Comparison of ENCODE assay signal across 8 mouse cellular contexts in genomic region chrY:1244421-1244820, GRCm38 (mm10). TPM values are rescaled to one million over a fixed set of nuclear protein-coding genes. Genes with fewer than 3 reads are reported as not detected.
DNase-seq lines count a peak whose midpoint lies in the region; ATAC-seq lines count a peak whose summit lies in the region.

No protein-coding gene starts in this region.

- H3K4me3 ChIP-seq in heart, embryonic 16.5 days (ENCODE audit: low read length), result peak overlapping the region; percentile 55
- H3K4me3 ChIP-seq in hindbrain, embryonic 12.5 days, result peak overlapping the region; percentile 37
- peak overlapping the region; percentile 52 for H3K4me3 ChIP-seq in midbrain, embryonic 10.5 days

- no peak for DNase-seq in heart, adult 11 months
- peak; percentile 29 for DNase-seq in MEL-GATA-1-ER (ENCODE audit: extremely low read depth, low read depth)
- no peak for DNase-seq in midbrain, embryonic 10.5 days (ENCODE audit: low spot score)
- no peak for DNase-seq in right cerebral cortex, postnatal 4 days
- DNase-seq in spleen, postnatal 10 days (ENCODE audit: low spot score in 2 of 2), result no peak
- no peak for DNase-seq in left cerebral cortex, postnatal 14 days (ENCODE audit: low spot score in 2 of 2)

- peak overlapping the region; percentile 50; the same call in 1 of the 2 replicates for H3K4me2 ChIP-seq in heart, embryonic 16.5 days (ENCODE audit: low read depth, low read length)
- H3K4me2 ChIP-seq in hindbrain, embryonic 12.5 days (replicated peaks), result peak overlapping the region; percentile 34

- H3K27ac ChIP-seq in heart, embryonic 16.5 days (ENCODE audit: low read length), result no peak overlapping the region
- no peak overlapping the region for H3K27ac ChIP-seq in hindbrain, embryonic 12.5 days
- peak overlapping the region; percentile 81; the same call in 1 of the 2 replicates for H3K27ac ChIP-seq in midbrain, embryonic 10.5 days (replicated peaks)

- H3K9ac ChIP-seq in heart, embryonic 16.5 days (ENCODE audit: low read length), result no peak overlapping the region
- no peak overlapping the region for H3K9ac ChIP-seq in hindbrain, embryonic 12.5 days

- WGBS in heart, embryonic 16.5 days, result 54% methylated on average over 5 of the region's 5 CpGs
- WGBS in hindbrain, embryonic 12.5 days, result 64% methylated on average over 5 of the region's 5 CpGs
- 73% methylated on average over 5 of the region's 5 CpGs for WGBS in midbrain, embryonic 10.5 days

- intact Hi-C loops in left cerebral cortex, postnatal 14 days (cut with DNase I), result no loop called here

- no peak for ATAC-seq in heart, embryonic 16.5 days (replicated peaks; ENCODE audit: extremely low read depth, insufficient read depth, low FRiP score)
- ATAC-seq in hindbrain, embryonic 12.5 days (ENCODE audit: low FRiP score), result no peak

- H3K4me1 ChIP-seq in heart, embryonic 16.5 days (ENCODE audit: control insufficient read depth, insufficient read depth, low read length), result no peaks in the 10 kb centered on the region
- no peaks in the 10 kb centered on the region for H3K4me1 ChIP-seq in hindbrain, embryonic 12.5 days
- no peaks in the 10 kb centered on the region for H3K4me1 ChIP-seq in midbrain, embryonic 10.5 days

- no peaks in the 10 kb centered on the region for H3K9me3 ChIP-seq in heart, embryonic 16.5 days (replicated peaks; ENCODE audit: control insufficient read depth, low read length)
- H3K9me3 ChIP-seq in hindbrain, embryonic 12.5 days (replicated peaks), result no peaks in the 10 kb centered on the region
- H3K9me3 ChIP-seq in midbrain, embryonic 10.5 days (replicated peaks), result no peaks in the 10 kb centered on the region

- H3K27me3 ChIP-seq in heart, embryonic 16.5 days (ENCODE audit: control insufficient read depth, insufficient read depth, low read length), result no peaks in the 10 kb centered on the region
- H3K27me3 ChIP-seq in hindbrain, embryonic 12.5 days, result no peaks in the 10 kb centered on the region
- H3K27me3 ChIP-seq in midbrain, embryonic 10.5 days (ENCODE audit: low read depth, poor library complexity, severe bottlenecking), result no peaks in the 10 kb centered on the region

- no peaks in the 10 kb centered on the region for H3K36me3 ChIP-seq in heart, embryonic 16.5 days (ENCODE audit: control insufficient read depth, insufficient read depth)
- H3K36me3 ChIP-seq in hindbrain, embryonic 12.5 days, result no peaks in the 10 kb centered on the region
- H3K36me3 ChIP-seq in midbrain, embryonic 10.5 days, result no peaks in the 10 kb centered on the region

RNA-seq across cellular contexts. Expression of gene Uty, which starts 1.1 kb away (rescaled TPM):
- polyA plus RNA-seq in heart, embryonic 16.5 days (2015; fragmentation: Nextera tagmentation; extraction: Ambion mirVana), result 5.4 and 8.1 TPM in 2 replicates
- 16.5 and 18.9 TPM in 2 replicates for polyA plus RNA-seq in hindbrain, embryonic 12.5 days (2016; fragmentation: Nextera tagmentation; extraction: Ambion mirVana)
- polyA plus RNA-seq in midbrain, embryonic 10.5 days (2016; fragmentation: Nextera tagmentation; extraction: Ambion mirVana), result 12.9 and 13.0 TPM in 2 replicates
- total RNA-seq in left cerebral cortex, postnatal 14 days (2021), result 10 to 100 TPM in 1 of 2 experiments, not detected in 1; 25.0 TPM

RNA-seq across cellular contexts. Expression of gene Ddx3y, which starts 42.0 kb away (rescaled TPM):
- polyA plus RNA-seq in heart, embryonic 16.5 days (2015; fragmentation: Nextera tagmentation; extraction: Ambion mirVana), result 13.2 and 17.4 TPM in 2 replicates
- 18.2 and 21.6 TPM in 2 replicates for polyA plus RNA-seq in hindbrain, embryonic 12.5 days (2016; fragmentation: Nextera tagmentation; extraction: Ambion mirVana)
- 13.8 and 14.7 TPM in 2 replicates for polyA plus RNA-seq in midbrain, embryonic 10.5 days (2016; fragmentation: Nextera tagmentation; extraction: Ambion mirVana)
- 10 to 100 TPM in 1 of 2 experiments, not detected in 1; 42.6 TPM for total RNA-seq in left cerebral cortex, postnatal 14 days (2021)
